8 mouse cellular contexts compared by ENCODE assay signal in genomic region chr6:128760416-128761143, GRCm38 (mm10). TPM values are rescaled to one million over a fixed set of nuclear protein-coding genes. Genes with fewer than 3 reads are reported as not detected.
DNase-seq lines count a peak whose midpoint lies in the region; ATAC-seq and TF ChIP-seq lines count a peak whose summit lies in the region.
"Not testable (repeated sequence)": the region's sequence is repeated elsewhere in the genome, so short reads cannot be mapped to it uniquely, and the experiment has no call there.

No protein-coding gene starts in this region.

- peak overlapping the region; percentile 62 for H3K4me3 ChIP-seq in forebrain, embryonic 10.5 days
- peak overlapping the region; percentile 80 for H3K4me3 ChIP-seq in heart, embryonic 15.5 days
- peak overlapping the region; percentile 70 to 90 for H3K4me3 ChIP-seq in liver, embryonic 14.5 days (ENCODE audit: insufficient read depth in 1 of 2, low read depth in 2 of 2, low read length in 2 of 2)
- H3K4me3 ChIP-seq in stomach, embryonic 15.5 days (replicated peaks) = peak overlapping the region; percentile 67

- peak overlapping the region; percentile 75 for H3K9ac ChIP-seq in heart, embryonic 15.5 days
- peak overlapping the region; percentile 72 for H3K9ac ChIP-seq in liver, embryonic 14.5 days (replicated peaks)
- peak overlapping the region; percentile 52; the same call in 1 of the 2 replicates for H3K9ac ChIP-seq in stomach, embryonic 15.5 days

- not testable (repeated sequence) for H3K36me3 ChIP-seq in forebrain, embryonic 10.5 days (replicated peaks); heart, embryonic 15.5 days; liver, embryonic 14.5 days (replicated peaks; ENCODE audit: control insufficient read depth, insufficient read depth, low read depth); stomach, embryonic 15.5 days

- H3K4me1 ChIP-seq in forebrain, embryonic 10.5 days = peaks cover 22% of the 10 kb centered on the region
- not testable (repeated sequence) for H3K4me1 ChIP-seq in heart, embryonic 15.5 days (replicated peaks); liver, embryonic 14.5 days (replicated peaks; ENCODE audit: control insufficient read depth in 2 of 2, insufficient read depth in 2 of 2, low read length in 1 of 2); stomach, embryonic 15.5 days

- TF ChIP-seq EP300 in liver, embryonic 14.5 days (IDR thresholded peaks at IDR 0.05; ENCODE audit: low read depth) = not testable (repeated sequence)

- H3K4me2 ChIP-seq in heart, embryonic 15.5 days = peak overlapping the region; percentile 58
- peak overlapping the region; percentile 62 for H3K4me2 ChIP-seq in liver, embryonic 14.5 days (ENCODE audit: low read depth)
- H3K4me2 ChIP-seq in stomach, embryonic 15.5 days = peak overlapping the region; percentile 50

- peak; percentile 88 to 91 for DNase-seq in CD8-positive naive resting alpha-beta T cell, adult 2 months (ENCODE audit: low read depth in 2 of 2, low spot score in 2 of 2)
- peak; percentile 58 for DNase-seq in c-Kit-positive CD71-negative TER-119-negative erythroid progenitor cells, embryonic 14.5 days (ENCODE audit: low read depth)
- DNase-seq in forebrain, embryonic 10.5 days (ENCODE audit: extremely low spot score, low spot score) = peak; percentile 90
- peak; percentile 84 to 87 for DNase-seq in kidney, postnatal 25 days
- DNase-seq in liver, embryonic 14.5 days (ENCODE audit: low read depth in 3 of 3, low spot score in 3 of 3) = peak; percentile 57 to 66 (median 65)
- DNase-seq in neural tube, embryonic 10.5 days (ENCODE audit: extremely low spot score, low spot score) = peak; percentile 94

- H3K27me3 ChIP-seq in forebrain, embryonic 10.5 days (ENCODE audit: poor library complexity, severe bottlenecking); heart, embryonic 15.5 days; liver, embryonic 14.5 days (ENCODE audit: control insufficient read depth, insufficient read depth, low read length); stomach, embryonic 15.5 days (replicated peaks): not testable (repeated sequence)

- not testable (repeated sequence) for H3K9me3 ChIP-seq in forebrain, embryonic 10.5 days; heart, embryonic 15.5 days (replicated peaks); liver, embryonic 14.5 days (ENCODE audit: control insufficient read depth, low read length); stomach, embryonic 15.5 days

- peak; percentile 75 for ATAC-seq in heart, embryonic 15.5 days (replicated peaks; ENCODE audit: insufficient number of reproducible peaks, insufficient read depth, low FRiP score, low read depth)
- ATAC-seq in liver, embryonic 14.5 days (ENCODE audit: insufficient read depth) = peak; percentile 68
- peak; percentile 59 for ATAC-seq in stomach, embryonic 15.5 days (ENCODE audit: insufficient read depth, low FRiP score, low read depth)

- under 1% methylated on average over 44 of the region's 44 CpGs for WGBS in forebrain, embryonic 10.5 days
- under 1% methylated on average over 44 of the region's 44 CpGs for WGBS in heart, embryonic 15.5 days
- under 1% methylated on average over 44 of the region's 44 CpGs for WGBS in liver, embryonic 14.5 days (ENCODE audit: insufficient replicate concordance)
- WGBS in stomach, embryonic 15.5 days = under 1% methylated on average over 44 of the region's 44 CpGs

- H3K27ac ChIP-seq in forebrain, embryonic 10.5 days = peak overlapping the region; percentile 80
- H3K27ac ChIP-seq in heart, embryonic 15.5 days = peak overlapping the region; percentile 79
- H3K27ac ChIP-seq in liver, embryonic 14.5 days = peak overlapping the region; percentile 23; the same call in 1 of the 2 replicates
- H3K27ac ChIP-seq in stomach, embryonic 15.5 days = peak overlapping the region; percentile 91

- peak; percentile 92 for TF ChIP-seq CTCF in liver, embryonic 14.5 days (IDR thresholded peaks at IDR 0.05; ENCODE audit: low read depth)

RNA-seq across cellular contexts. Expression of gene Klrb1c, which starts 28.4 kb away (rescaled TPM):
- polyA plus RNA-seq in forebrain, embryonic 10.5 days (2016; fragmentation: Nextera tagmentation; extraction: Ambion mirVana) = not detected in 2 replicates
- polyA plus RNA-seq in heart, embryonic 15.5 days (2015; fragmentation: Nextera tagmentation; extraction: Ambion mirVana) = 0.10 and 0.11 TPM in 2 replicates
- polyA plus RNA-seq in liver, embryonic 14.5 days (2012; rRNA removed) = 0.04 and 0.09 TPM in 2 replicates
- 0.09 and 0.25 TPM in 2 replicates for polyA plus RNA-seq in liver, embryonic 14.5 days (2014; fragmentation: Nextera tagmentation; extraction: Ambion mirVana)
- polyA plus RNA-seq in stomach, embryonic 15.5 days (2015; fragmentation: Nextera tagmentation; extraction: Ambion mirVana) = 0.12 and 0.23 TPM in 2 replicates

RNA-seq across cellular contexts. Expression of gene Klrb1, which starts 37.7 kb away (rescaled TPM):
- polyA plus RNA-seq in forebrain, embryonic 10.5 days (2016; fragmentation: Nextera tagmentation; extraction: Ambion mirVana) = not detected in 2 replicates
- not detected in 2 replicates for polyA plus RNA-seq in heart, embryonic 15.5 days (2015; fragmentation: Nextera tagmentation; extraction: Ambion mirVana)
- not detected in 2 replicates for polyA plus RNA-seq in liver, embryonic 14.5 days (2012; rRNA removed)
- polyA plus RNA-seq in liver, embryonic 14.5 days (2014; fragmentation: Nextera tagmentation; extraction: Ambion mirVana) = not detected in 2 replicates
- not detected in 2 replicates for polyA plus RNA-seq in stomach, embryonic 15.5 days (2015; fragmentation: Nextera tagmentation; extraction: Ambion mirVana)

Comparison
In these comparisons a context has a peak if more than half of its experiments do, and no peak if none do; other contexts are left out.
1. Peak in every context shown above with its lines: DNase-seq, ATAC-seq, H3K4me3 ChIP-seq and H3K27ac ChIP-seq.
2. H3K27ac ChIP-seq: peak in every context shown above with its lines; median percentile 91 in stomach, embryonic 15.5 days; 80 in forebrain, embryonic 10.5 days; 79 in heart, embryonic 15.5 days; 23 in liver, embryonic 14.5 days.